Mouse (Mus musculus): ENCODE data around the gene Smco2. TPM values are rescaled to one million over a fixed set of nuclear protein-coding genes. Genes with fewer than 3 reads are reported as not detected.

Smco2 gene
- polyA plus RNA-seq, 1 experiment: not detected

DNA sequence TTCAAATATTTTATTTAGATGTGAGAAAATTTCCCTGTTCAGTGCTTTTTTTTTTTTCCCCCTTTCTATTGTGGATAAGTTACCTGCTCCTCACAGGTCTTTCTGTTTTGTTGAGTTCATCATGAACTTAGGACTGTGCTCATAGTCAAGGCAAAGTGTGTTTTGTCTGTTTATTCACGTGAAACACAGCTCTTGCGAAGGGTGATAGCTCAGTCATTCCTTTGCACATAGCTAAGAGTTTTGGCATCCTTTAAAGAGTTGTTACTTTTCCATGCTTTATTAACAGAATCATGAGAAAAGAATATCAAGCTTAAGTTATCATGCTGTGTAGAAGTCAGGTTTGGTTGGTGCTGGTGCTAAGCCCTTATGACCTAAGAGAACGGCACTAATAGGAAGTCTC lies 54.8 kb downstream of the Smco2 start:
- TF ChIP-seq POLR2A (IDR thresholded peaks at IDR 0.05; ENCODE audit: borderline replicate concordance, extremely low read depth, insufficient read depth, insufficient read length, poor library complexity, severe bottlenecking) (no peak), CTCF (IDR thresholded peaks at IDR 0.05; ENCODE audit: borderline replicate concordance, extremely low read depth, insufficient read depth, insufficient read length) (no peak)
- DNase-seq (ENCODE audit: low read depth): no peak

DNA sequence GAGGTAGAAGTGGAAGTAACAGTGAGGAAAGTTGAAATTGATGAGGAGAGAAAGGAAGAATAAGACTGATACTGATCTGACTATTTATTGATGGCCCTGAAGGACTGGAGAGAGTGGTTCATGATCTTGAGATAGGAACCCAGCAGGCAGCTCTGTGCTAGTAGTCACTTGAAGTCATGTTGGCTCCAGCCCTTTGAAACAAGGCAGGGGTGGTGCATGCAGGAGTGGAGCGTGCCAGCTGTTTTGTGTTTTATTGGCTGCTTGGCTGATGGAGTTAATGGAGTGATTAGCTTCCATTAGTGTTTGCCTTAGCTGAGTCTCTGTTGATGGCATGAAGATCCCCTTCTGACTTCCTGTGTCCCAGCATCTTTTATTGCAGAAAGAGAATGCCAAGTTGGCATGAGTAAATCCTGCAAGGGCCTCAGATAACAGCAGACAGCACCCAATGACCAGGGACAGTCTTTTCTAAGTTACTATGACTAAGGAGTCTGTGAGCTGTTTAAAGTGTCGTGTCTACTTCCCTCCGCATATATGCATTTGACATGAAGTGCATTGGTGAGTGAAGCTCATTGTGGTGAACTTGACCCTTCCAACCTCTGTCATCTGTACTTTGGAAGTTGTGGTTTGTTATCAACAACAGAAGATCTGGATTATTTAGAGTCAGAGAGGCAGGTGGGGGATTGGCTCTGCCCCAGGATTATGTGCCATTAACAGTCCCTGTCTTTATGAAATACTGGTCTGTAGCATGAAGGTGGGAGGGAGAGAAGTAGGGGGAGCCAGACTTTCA lies 56.3 kb downstream of the Smco2 start:
- no peak for DNase-seq (ENCODE audit: low read depth)
- TF ChIP-seq POLR2A (IDR thresholded peaks at IDR 0.05; ENCODE audit: borderline replicate concordance, extremely low read depth, insufficient read depth, insufficient read length, poor library complexity, severe bottlenecking) (no peak), CTCF (IDR thresholded peaks at IDR 0.05; ENCODE audit: borderline replicate concordance, extremely low read depth, insufficient read depth, insufficient read length) (no peak)

DNA sequence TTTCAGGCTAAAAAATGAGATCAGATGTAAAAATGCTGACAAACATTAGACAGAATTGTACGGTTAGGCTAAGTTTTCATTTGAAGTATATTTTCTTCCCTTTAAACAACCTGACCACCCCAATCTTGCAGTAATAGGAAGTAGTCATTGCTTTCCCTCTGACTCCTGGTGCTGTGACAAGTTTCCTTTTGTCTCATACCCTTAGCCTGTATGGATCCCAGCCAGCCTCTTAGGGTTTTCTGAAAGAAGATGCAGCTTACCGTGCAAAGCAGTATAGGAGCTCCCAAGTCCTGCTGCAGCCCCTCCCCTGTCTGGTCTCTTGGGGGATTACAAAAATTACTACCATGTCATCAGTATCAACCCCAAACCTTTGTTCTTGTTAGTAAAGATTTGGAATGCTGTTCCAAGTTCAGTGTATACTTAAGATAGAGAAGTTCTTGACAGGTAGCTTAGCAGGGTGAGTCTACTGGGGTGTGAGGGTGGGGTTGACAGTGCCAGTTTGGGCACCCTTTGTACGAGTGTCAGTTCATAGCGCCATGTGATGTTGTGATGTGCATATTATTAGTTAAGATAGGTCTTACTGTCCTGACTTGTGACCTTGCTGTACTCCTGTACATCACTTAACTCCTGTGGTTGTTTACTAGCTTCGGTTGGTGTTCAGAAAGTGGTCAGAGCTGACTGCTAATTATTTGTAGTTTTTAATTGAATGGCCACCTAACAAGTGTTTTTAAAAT lies 57.3 kb downstream of the Smco2 start:
- TF ChIP-seq POLR2A (IDR thresholded peaks at IDR 0.05; ENCODE audit: borderline replicate concordance, extremely low read depth, insufficient read depth, insufficient read length, poor library complexity, severe bottlenecking) (no peak), CTCF (IDR thresholded peaks at IDR 0.05; ENCODE audit: borderline replicate concordance, extremely low read depth, insufficient read depth, insufficient read length) (no peak)
- DNase-seq (ENCODE audit: low read depth): no peak

DNA sequence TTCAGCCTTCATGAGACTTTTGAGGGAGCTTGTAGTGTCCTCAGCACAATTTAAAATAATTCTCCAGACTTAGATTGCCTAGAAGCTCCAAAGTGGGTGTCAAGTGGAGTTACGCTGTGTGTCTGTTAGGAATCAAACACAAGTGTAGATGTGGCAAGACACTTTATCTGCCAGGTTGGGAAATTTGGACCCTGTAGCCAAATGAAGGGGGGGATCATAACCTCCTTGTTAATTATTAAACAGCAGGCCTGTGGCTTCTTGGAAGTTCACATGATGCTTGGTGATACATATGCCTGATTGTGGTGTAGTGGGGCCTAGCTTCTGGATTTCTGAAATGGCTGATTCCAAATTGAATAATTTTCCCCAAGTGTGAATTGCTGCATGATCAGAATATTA lies 57.9 kb downstream of the Smco2 start:
- DNase-seq (ENCODE audit: low read depth): no peak
- no peak for TF ChIP-seq CTCF (IDR thresholded peaks at IDR 0.05; ENCODE audit: borderline replicate concordance, extremely low read depth, insufficient read depth, insufficient read length)
- no peak for TF ChIP-seq POLR2A (IDR thresholded peaks at IDR 0.05; ENCODE audit: borderline replicate concordance, extremely low read depth, insufficient read depth, insufficient read length, poor library complexity, severe bottlenecking)

DNA sequence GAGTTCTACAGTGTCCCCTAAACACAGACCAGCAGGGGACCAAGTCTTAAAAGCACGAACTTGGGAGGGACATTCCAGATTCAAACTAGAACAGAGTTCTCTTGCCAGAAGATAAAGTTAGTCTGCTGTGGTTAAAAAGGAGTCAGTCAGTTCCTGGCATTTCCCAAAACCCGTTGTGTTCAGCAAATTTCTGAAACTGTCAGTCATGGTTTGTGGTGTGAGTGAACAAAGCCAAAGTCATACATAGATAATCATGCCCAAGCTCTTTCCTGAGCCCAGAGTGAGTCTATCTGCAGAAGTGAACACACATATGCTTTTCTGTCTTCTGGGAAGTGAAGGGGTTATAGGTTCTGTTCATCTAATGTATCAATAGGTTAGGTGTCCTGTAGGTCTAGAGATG lies 58.9 kb downstream of the Smco2 start:
- no peak for TF ChIP-seq CTCF (IDR thresholded peaks at IDR 0.05; ENCODE audit: borderline replicate concordance, extremely low read depth, insufficient read depth, insufficient read length)
- TF ChIP-seq POLR2A (IDR thresholded peaks at IDR 0.05; ENCODE audit: borderline replicate concordance, extremely low read depth, insufficient read depth, insufficient read length, poor library complexity, severe bottlenecking): no peak
- no peak for DNase-seq (ENCODE audit: low read depth)

GRCm38 (mm10) chr6:146909725-146910489 lies 60.0 kb downstream of the Smco2 start:
- TF ChIP-seq CTCF (IDR thresholded peaks at IDR 0.05; ENCODE audit: borderline replicate concordance, extremely low read depth, insufficient read depth, insufficient read length) (no peak), POLR2A (IDR thresholded peaks at IDR 0.05; ENCODE audit: borderline replicate concordance, extremely low read depth, insufficient read depth, insufficient read length, poor library complexity, severe bottlenecking) (no peak)
- DNase-seq (ENCODE audit: low read depth): no peak

- TF ChIP-seq POLR2A (IDR thresholded peaks at IDR 0.05; ENCODE audit: borderline replicate concordance, extremely low read depth, insufficient read depth, insufficient read length, poor library complexity, severe bottlenecking) (no peak), CTCF (IDR thresholded peaks at IDR 0.05; ENCODE audit: borderline replicate concordance, extremely low read depth, insufficient read depth, insufficient read length) (no peak)
- DNase-seq (ENCODE audit: low read depth): no peak
Measured at GRCm38 (mm10) chr6:146910801-146911200, 60.9 kb downstream of the Smco2 start.

GRCm38 (mm10) chr6:146912835-146913488 lies 63.1 kb downstream of the Smco2 start:
- TF ChIP-seq CTCF (IDR thresholded peaks at IDR 0.05; ENCODE audit: borderline replicate concordance, extremely low read depth, insufficient read depth, insufficient read length): no peak
- no peak for TF ChIP-seq POLR2A (IDR thresholded peaks at IDR 0.05; ENCODE audit: borderline replicate concordance, extremely low read depth, insufficient read depth, insufficient read length, poor library complexity, severe bottlenecking)
- no peak for DNase-seq (ENCODE audit: low read depth)

- no peak for DNase-seq (ENCODE audit: low read depth)
- TF ChIP-seq POLR2A (IDR thresholded peaks at IDR 0.05; ENCODE audit: borderline replicate concordance, extremely low read depth, insufficient read depth, insufficient read length, poor library complexity, severe bottlenecking) (no peak), CTCF (IDR thresholded peaks at IDR 0.05; ENCODE audit: borderline replicate concordance, extremely low read depth, insufficient read depth, insufficient read length) (no peak)
Measured at GRCm38 (mm10) chr6:146913489-146914198, 63.7 kb downstream of the Smco2 start.

DNA sequence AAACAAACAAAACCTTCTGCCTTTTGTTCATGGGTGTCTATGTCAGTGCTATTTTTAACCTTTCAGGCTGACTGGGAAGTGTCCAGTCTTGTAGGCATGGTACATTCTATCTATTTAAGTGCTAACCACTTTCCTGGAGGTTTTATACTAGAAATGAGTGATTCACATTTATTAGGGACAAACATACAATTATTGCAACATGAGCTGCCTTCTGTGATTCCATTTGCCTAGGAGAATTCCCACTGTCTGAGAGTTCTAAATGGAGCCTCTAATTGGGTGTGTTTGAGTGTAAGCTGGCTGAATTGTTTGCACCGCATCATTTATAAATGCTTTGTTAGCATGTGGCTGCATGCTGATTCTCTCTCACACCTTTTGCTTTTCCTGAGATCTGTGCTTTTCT lies 65.9 kb downstream of the Smco2 start:
- TF ChIP-seq CTCF (IDR thresholded peaks at IDR 0.05; ENCODE audit: borderline replicate concordance, extremely low read depth, insufficient read depth, insufficient read length) (no peak), POLR2A (IDR thresholded peaks at IDR 0.05; ENCODE audit: borderline replicate concordance, extremely low read depth, insufficient read depth, insufficient read length, poor library complexity, severe bottlenecking) (no peak)
- peak; percentile 24 for DNase-seq (ENCODE audit: low read depth)
